Comparison of ENCODE assay signal across 16 mouse cellular contexts in the genomic region with DNA sequence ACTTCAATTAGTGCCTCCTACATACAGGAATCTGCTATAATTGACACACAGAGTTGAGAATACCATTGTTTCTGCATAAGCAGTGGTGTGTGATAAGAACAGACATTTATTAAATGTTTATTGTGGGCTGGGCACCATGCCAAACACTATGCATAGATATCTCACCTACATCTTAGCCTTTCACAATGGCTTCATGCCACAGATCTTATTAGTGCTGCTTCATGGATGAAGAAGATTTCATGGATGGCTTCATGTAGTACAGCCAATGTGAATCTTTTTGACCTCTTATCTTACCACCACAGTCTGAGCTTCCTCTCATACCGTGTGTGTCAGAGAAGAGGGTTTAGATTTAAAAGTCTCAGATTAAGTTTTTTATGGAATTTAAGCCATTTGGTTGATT.
"Had no signal": no experiment of that assay in that cellular context is flagged by ENCODE, and none has a peak within 500 bp of the region (broad histone marks: within the 10 kb centered on the region; RNA-seq: fewer than 3 reads in every experiment).

No protein-coding gene starts in this region.

- DNase-seq: kidney, adult 8-10 months; kidney, postnatal 25 days; layer of hippocampus, adult 9-11 months; lung, adult 2 months; lung, postnatal 36 days; right cerebral cortex, postnatal 4 days; spleen, adult 18-20 months; thymus, adult 2 months; thymus, postnatal 25 days had no signal

- H3K9ac ChIP-seq: liver, embryonic 15.5 days; midbrain, embryonic 13.5 days; stomach, embryonic 15.5 days had no signal

- H3K27me3 ChIP-seq: liver, embryonic 15.5 days; midbrain, embryonic 13.5 days; stomach, embryonic 15.5 days had no signal

- H3K4me1 ChIP-seq: limb, embryonic 10.5 days; liver, embryonic 15.5 days; midbrain, embryonic 13.5 days; stomach, embryonic 15.5 days had no signal

- H3K4me2 ChIP-seq: liver, embryonic 11.5 days; liver, embryonic 15.5 days; midbrain, embryonic 13.5 days; stomach, embryonic 15.5 days had no signal

- ATAC-seq: inflammation-experienced regulatory T-cells, adult 6 months; lung, postnatal 0 days; midbrain, embryonic 13.5 days had no signal

- H3K4me3 ChIP-seq: limb, embryonic 10.5 days; liver, embryonic 15.5 days; midbrain, embryonic 13.5 days; stomach, embryonic 15.5 days had no signal

- H3K9me3 ChIP-seq: limb, embryonic 10.5 days; liver, embryonic 15.5 days; midbrain, embryonic 13.5 days; stomach, embryonic 15.5 days had no signal

- H3K27ac ChIP-seq: limb, embryonic 10.5 days; liver, embryonic 15.5 days; midbrain, embryonic 13.5 days; stomach, embryonic 15.5 days had no signal

- H3K36me3 ChIP-seq: limb, embryonic 10.5 days; liver, embryonic 15.5 days; midbrain, embryonic 13.5 days; stomach, embryonic 15.5 days had no signal
